Mouse (Mus musculus): ENCODE data around the gene Mfsd6l. TPM values are rescaled to one million over a fixed set of nuclear protein-coding genes. Genes with fewer than 3 reads are reported as not detected.
A peak's percentile ranks its signal among the peaks of the same experiment; 100 is the strongest.

The Mfsd6l gene
- polyA plus RNA-seq (2012; rRNA removed), result 0.05 TPM in 2 replicates

DNA sequence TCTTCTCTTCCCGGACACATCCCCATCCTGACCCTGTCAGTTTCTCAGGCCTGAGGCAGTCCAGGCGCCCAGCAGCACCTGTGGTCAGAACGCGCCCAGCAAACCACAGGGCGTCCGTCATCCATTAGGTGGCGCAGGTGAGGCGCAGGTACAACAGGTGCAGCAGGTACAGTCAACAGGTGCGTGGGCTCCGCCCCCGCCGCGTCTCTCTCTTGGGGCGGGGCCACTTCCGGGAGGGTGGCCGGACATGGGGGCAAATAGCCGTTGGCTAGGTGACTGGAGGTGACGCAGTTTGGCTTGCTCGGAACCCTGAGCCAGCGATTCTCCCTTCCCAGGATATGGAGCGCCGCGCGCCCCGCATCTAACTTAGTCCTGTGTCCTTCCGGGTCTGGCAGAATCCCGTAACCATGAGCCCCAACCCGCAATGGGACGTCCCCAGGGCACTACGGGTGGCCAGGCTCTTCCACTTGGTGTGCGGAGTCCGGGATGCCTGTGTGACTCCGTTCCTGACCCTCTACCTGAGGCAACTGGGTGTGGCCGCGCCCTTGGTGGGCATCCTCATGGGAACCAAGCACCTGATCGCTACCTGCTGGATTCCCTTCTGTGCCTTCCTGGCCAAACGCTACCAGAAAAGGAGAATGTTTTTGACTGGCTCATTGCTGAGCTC is at the start of gene Mfsd6l:
Gene Mfsd6l (plus strand): TSS at position 269 of the 667 bp plus-strand sequence.
- DNase-seq, result peak; percentile 31 to 48
- 10% methylated on average over 37 of the region's 37 CpGs for WGBS
- Histone ChIP-seq H3K4me1 (ENCODE audit: control insufficient read depth, insufficient read depth, low read length) (peaks cover 7% of the 10 kb centered on the region), H3K4me3 (replicated peaks; ENCODE audit: insufficient read depth, low read depth, low read length) (peak within 1 kb of the TSS; percentile 23), H3K27me3 (ENCODE audit: control insufficient read depth, insufficient read depth, low read length) (no peaks in the 10 kb centered on the region), H3K27ac (ENCODE audit: insufficient read depth, low read length) (no peak within 1 kb of the TSS)
- TF ChIP-seq CTCF (IDR thresholded peaks at IDR 0.05; ENCODE audit: borderline replicate concordance, insufficient read depth, low read depth, low read length) (peak; percentile 64), POLR2A (IDR thresholded peaks at IDR 0.05; ENCODE audit: borderline replicate concordance, insufficient read depth, low read length) (no peak)

GRCm38 (mm10) chr11:68507246-68507645 is 48.7 kb upstream of the Mfsd6l start:
- DNase-seq, result no peak
- no peaks in the 10 kb centered on the region for H3K4me1 ChIP-seq (ENCODE audit: control insufficient read depth, insufficient read depth, low read length)
- H3K27me3 ChIP-seq (ENCODE audit: control insufficient read depth, insufficient read depth, low read length), result no peaks in the 10 kb centered on the region
- 76% methylated on average over 7 of the region's 7 CpGs for WGBS
- TF ChIP-seq POLR2A (IDR thresholded peaks at IDR 0.05; ENCODE audit: borderline replicate concordance, insufficient read depth, low read length) (no peak), CTCF (IDR thresholded peaks at IDR 0.05; ENCODE audit: borderline replicate concordance, insufficient read depth, low read depth, low read length) (no peak)
- no peak overlapping the region for H3K27ac ChIP-seq (ENCODE audit: insufficient read depth, low read length)
- no peak overlapping the region for H3K4me3 ChIP-seq (replicated peaks; ENCODE audit: insufficient read depth, low read depth, low read length)

GRCm38 (mm10) chr11:68508619-68509018 is 47.4 kb upstream of the Mfsd6l start:
- Histone ChIP-seq H3K4me3 (replicated peaks; ENCODE audit: insufficient read depth, low read depth, low read length) (no peak overlapping the region), H3K4me1 (ENCODE audit: control insufficient read depth, insufficient read depth, low read length) (no peaks in the 10 kb centered on the region), H3K27ac (ENCODE audit: insufficient read depth, low read length) (no peak overlapping the region), H3K27me3 (ENCODE audit: control insufficient read depth, insufficient read depth, low read length) (no peaks in the 10 kb centered on the region)
- WGBS, result 66% methylated on average over 5 of the region's 5 CpGs
- no peak for DNase-seq
- TF ChIP-seq CTCF (IDR thresholded peaks at IDR 0.05; ENCODE audit: borderline replicate concordance, insufficient read depth, low read depth, low read length), result no peak
- no peak for TF ChIP-seq POLR2A (IDR thresholded peaks at IDR 0.05; ENCODE audit: borderline replicate concordance, insufficient read depth, low read length)

- Histone ChIP-seq H3K4me3 (replicated peaks; ENCODE audit: insufficient read depth, low read depth, low read length) (no peak overlapping the region), H3K27me3 (ENCODE audit: control insufficient read depth, insufficient read depth, low read length) (no peaks in the 10 kb centered on the region), H3K27ac (ENCODE audit: insufficient read depth, low read length) (no peak overlapping the region), H3K4me1 (ENCODE audit: control insufficient read depth, insufficient read depth, low read length) (no peaks in the 10 kb centered on the region)
- no peak for DNase-seq
- TF ChIP-seq CTCF (IDR thresholded peaks at IDR 0.05; ENCODE audit: borderline replicate concordance, insufficient read depth, low read depth, low read length) (no peak), POLR2A (IDR thresholded peaks at IDR 0.05; ENCODE audit: borderline replicate concordance, insufficient read depth, low read length) (no peak)
- 75% methylated on average over 2 of the region's 2 CpGs for WGBS
Observed at GRCm38 (mm10) chr11:68509194-68509593, 46.8 kb upstream of the Mfsd6l start.

GRCm38 (mm10) chr11:68513969-68514368 is 42.0 kb upstream of the Mfsd6l start:
- TF ChIP-seq CTCF (IDR thresholded peaks at IDR 0.05; ENCODE audit: borderline replicate concordance, insufficient read depth, low read depth, low read length) (no peak), POLR2A (IDR thresholded peaks at IDR 0.05; ENCODE audit: borderline replicate concordance, insufficient read depth, low read length) (no peak)
- no peak overlapping the region for H3K4me3 ChIP-seq (replicated peaks; ENCODE audit: insufficient read depth, low read depth, low read length)
- DNase-seq, result no peak
- 45% methylated on average over 3 of the region's 3 CpGs for WGBS
- H3K27me3 ChIP-seq (ENCODE audit: control insufficient read depth, insufficient read depth, low read length), result no peaks in the 10 kb centered on the region
- no peaks in the 10 kb centered on the region for H3K4me1 ChIP-seq (ENCODE audit: control insufficient read depth, insufficient read depth, low read length)
- H3K27ac ChIP-seq (ENCODE audit: insufficient read depth, low read length), result no peak overlapping the region

- Histone ChIP-seq H3K4me3 (replicated peaks; ENCODE audit: insufficient read depth, low read depth, low read length) (no peak overlapping the region), H3K27ac (ENCODE audit: insufficient read depth, low read length) (no peak overlapping the region), H3K27me3 (ENCODE audit: control insufficient read depth, insufficient read depth, low read length) (no peaks in the 10 kb centered on the region), H3K4me1 (ENCODE audit: control insufficient read depth, insufficient read depth, low read length) (no peaks in the 10 kb centered on the region)
- 92% methylated on average over 4 of the region's 4 CpGs for WGBS
- TF ChIP-seq CTCF (IDR thresholded peaks at IDR 0.05; ENCODE audit: borderline replicate concordance, insufficient read depth, low read depth, low read length) (no peak), POLR2A (IDR thresholded peaks at IDR 0.05; ENCODE audit: borderline replicate concordance, insufficient read depth, low read length) (no peak)
- no peak for DNase-seq
Observed at GRCm38 (mm10) chr11:68519362-68519761, 36.6 kb upstream of the Mfsd6l start.

DNA sequence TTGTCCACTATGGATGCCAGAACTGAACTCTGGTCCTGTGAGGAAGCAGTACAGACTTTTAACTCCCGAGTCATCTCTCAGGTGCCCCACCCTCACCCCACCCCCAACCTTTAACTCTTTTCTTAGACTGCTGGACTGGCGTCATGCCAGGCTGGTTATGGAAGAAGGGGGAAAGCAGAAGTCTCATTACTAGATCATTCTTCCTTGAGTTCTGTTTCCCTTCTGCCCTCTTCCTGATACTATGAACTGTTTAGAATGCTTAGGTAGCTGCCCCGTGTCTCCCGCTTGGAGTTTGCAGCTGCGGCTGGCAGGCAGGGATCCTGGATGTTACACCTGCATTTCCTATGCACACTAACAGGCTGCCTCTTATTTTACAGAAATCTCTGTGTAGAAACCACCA is 36.2 kb upstream of the Mfsd6l start:
- DNase-seq, result no peak
- H3K4me3 ChIP-seq (replicated peaks; ENCODE audit: insufficient read depth, low read depth, low read length), result no peak overlapping the region

GRCm38 (mm10) chr11:68520439-68520838 is 35.5 kb upstream of the Mfsd6l start:
- H3K4me3 ChIP-seq (replicated peaks; ENCODE audit: insufficient read depth, low read depth, low read length), result no peak overlapping the region
- H3K27me3 ChIP-seq (ENCODE audit: control insufficient read depth, insufficient read depth, low read length), result no peaks in the 10 kb centered on the region
- no peaks in the 10 kb centered on the region for H3K4me1 ChIP-seq (ENCODE audit: control insufficient read depth, insufficient read depth, low read length)
- TF ChIP-seq CTCF (IDR thresholded peaks at IDR 0.05; ENCODE audit: borderline replicate concordance, insufficient read depth, low read depth, low read length) (no peak), POLR2A (IDR thresholded peaks at IDR 0.05; ENCODE audit: borderline replicate concordance, insufficient read depth, low read length) (no peak)
- H3K27ac ChIP-seq (ENCODE audit: insufficient read depth, low read length), result no peak overlapping the region
- 87% methylated on average over 2 of the region's 2 CpGs for WGBS
- DNase-seq, result no peak

More for the DNA sequence above, 36.2 kb upstream of the Mfsd6l start:
- Histone ChIP-seq H3K4me1 (ENCODE audit: control insufficient read depth, insufficient read depth, low read length) (no peaks in the 10 kb centered on the region), H3K27ac (ENCODE audit: insufficient read depth, low read length) (no peak overlapping the region), H3K27me3 (ENCODE audit: control insufficient read depth, insufficient read depth, low read length) (no peaks in the 10 kb centered on the region)
- TF ChIP-seq POLR2A (IDR thresholded peaks at IDR 0.05; ENCODE audit: borderline replicate concordance, insufficient read depth, low read length), result no peak
- no peak for TF ChIP-seq CTCF (IDR thresholded peaks at IDR 0.05; ENCODE audit: borderline replicate concordance, insufficient read depth, low read depth, low read length)
- 90% methylated on average over 5 of the region's 5 CpGs for WGBS
